Mouse (Mus musculus) neural tube, embryonic 11.5 days (tissue): ENCODE data around the gene Krt15. TPM values are rescaled to one million over a fixed set of nuclear protein-coding genes. Genes with fewer than 3 reads are reported as not detected.

ENCODE experiments used
- ATAC-seq: fragments of 200-750 bp; cut with Nextera tagmentation; 2 replicates; pipeline ENCODE4 v1.8.0; 2017; ENCODE audit warnings: moderate number of reproducible peaks, mild to moderate bottlenecking, moderate TSS enrichment, moderate library complexity; ENCODE audit not compliant: insufficient read depth, low FRiP score, low TSS enrichment
- DNase-seq: peaks from one replicate; pipeline ENCODE4 v3.0.0-alpha.2; 2015; ENCODE audit warnings: low spot score
- H3K27ac ChIP-seq: fragments of 300-500 bp; sonication (generic); 2 replicates; pipeline ENCODE4 v1.5.1; 2014; ENCODE audit warnings: low read depth, mild to moderate bottlenecking, low read length
- H3K27me3 ChIP-seq: fragments of 300-500 bp; sonication (generic); 2 replicates; pipeline ENCODE4 v1.6.1; 2014; ENCODE audit warnings: mild to moderate bottlenecking, low read length, mixed read lengths; ENCODE audit not compliant: control insufficient read depth, insufficient read depth
- H3K36me3 ChIP-seq: fragments of 300-500 bp; sonication (generic); 2 replicates; pipeline ENCODE4 v1.6.1; 2014; ENCODE audit warnings: mild to moderate bottlenecking, low read length, moderate library complexity, mixed read lengths; ENCODE audit not compliant: control insufficient read depth, insufficient read depth
- H3K4me1 ChIP-seq: fragments of 300-500 bp; sonication (generic); 2 replicates; pipeline ENCODE4 v1.6.1; 2014; ENCODE audit warnings: low read length, mixed read lengths; ENCODE audit not compliant: control insufficient read depth, insufficient read depth
- H3K4me2 ChIP-seq: fragments of 300-500 bp; sonication (generic); 2 replicates; pipeline ENCODE4 v1.6.1; 2014; ENCODE audit warnings: low read depth, mild to moderate bottlenecking, moderate library complexity
- H3K4me3 ChIP-seq: fragments of 300-500 bp; sonication (generic); 2 replicates; pipeline ENCODE4 v1.5.1; 2014; ENCODE audit warnings: low read depth, low read length
- H3K9ac ChIP-seq: fragments of 300-500 bp; sonication (generic); 2 replicates; pipeline ENCODE4 v1.6.1; 2014; ENCODE audit warnings: mild to moderate bottlenecking, low read length
- H3K9me3 ChIP-seq: fragments of 300-500 bp; sonication (generic); 2 replicates; pipeline ENCODE4 v1.6.1; 2016; ENCODE audit warnings: low read length; ENCODE audit not compliant: control insufficient read depth
- WGBS: fragments of 180-500 bp; shearing (Covaris S2); extraction: QIAGEN DNeasy Blood & Tissue Kit; methylation state at CpG from one replicate; pipeline ENCODE4 v1.1.7; 2014; 5-methylcytosine and 5-hydroxymethylcytosine counted together
- polyA plus RNA-seq: library from polyadenylated mRNA; unstranded; fragments of >200 nt; fragmentation: Nextera tagmentation; extraction: Ambion mirVana; gene quantifications from 2 replicates; pipeline ENCODE4 v1.2.1, GENCODE M21; 2014

Krt15 gene
- polyA plus RNA-seq, 1 experiment from 2014 or later = 2.7 TPM

DNA sequence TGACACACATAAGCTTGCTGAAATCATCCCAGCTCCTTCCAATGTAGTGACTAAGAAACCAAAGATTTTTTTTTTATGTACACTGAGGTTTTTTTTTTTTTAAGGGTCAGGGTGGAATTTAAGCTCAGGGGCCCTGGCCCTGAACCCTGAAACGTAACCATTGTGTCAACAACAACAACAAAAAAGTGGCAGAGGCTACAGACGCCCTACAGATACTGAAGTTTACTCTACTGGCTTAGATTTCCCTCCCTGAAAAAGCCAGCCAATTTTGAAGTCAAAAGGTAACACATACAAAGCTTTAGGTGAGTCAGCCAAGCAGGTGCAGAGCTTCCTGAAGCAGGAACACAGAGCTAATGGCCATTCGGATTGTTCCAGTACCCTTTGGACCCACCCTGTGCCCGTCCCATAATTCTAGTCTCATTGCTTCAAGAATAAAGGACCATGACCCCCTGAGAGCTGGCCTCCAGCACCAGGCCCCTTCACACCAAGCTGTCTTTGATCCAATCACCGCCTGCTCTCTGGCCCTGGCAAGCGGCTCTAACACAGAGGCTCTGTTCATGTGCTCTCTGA is 22.3 kb upstream of the Krt15 start:
- 56% methylated on average over 6 of the region's 6 CpGs for WGBS
- H3K4me2 ChIP-seq = no peak overlapping the region

DNA sequence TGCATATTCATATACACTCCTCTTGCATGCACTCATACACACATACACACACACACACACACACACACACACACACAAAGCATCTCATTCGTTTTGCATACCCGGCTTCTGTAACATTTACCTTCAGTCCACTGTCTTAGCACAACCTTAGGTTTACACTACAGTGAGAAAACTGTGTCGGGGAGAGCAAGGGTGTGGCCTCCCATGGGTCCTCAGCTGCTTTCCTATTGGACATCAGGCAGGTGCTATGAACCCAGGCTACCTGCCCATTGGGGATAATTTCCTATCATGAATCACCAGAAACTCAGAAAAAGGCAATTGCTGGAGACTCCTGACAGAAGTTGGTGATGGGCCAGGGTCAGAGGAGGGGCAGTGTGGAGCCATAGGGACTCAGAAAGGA is 21.6 kb upstream of the Krt15 start:
- H3K9ac ChIP-seq = no peak overlapping the region
- H3K27me3 ChIP-seq = no peaks in the 10 kb centered on the region
- no peaks in the 10 kb centered on the region for H3K9me3 ChIP-seq
- H3K4me2 ChIP-seq = no peak overlapping the region
- DNase-seq = no peak
- no peaks in the 10 kb centered on the region for H3K36me3 ChIP-seq
- ATAC-seq = no peak
- WGBS = 83% methylated on average over 3 of the region's 3 CpGs
- no peak overlapping the region for H3K4me3 ChIP-seq
- H3K27ac ChIP-seq = no peak overlapping the region
- no peaks in the 10 kb centered on the region for H3K4me1 ChIP-seq

More for the DNA sequence above, 22.3 kb upstream of the Krt15 start:
- ATAC-seq (no peak), DNase-seq (no peak)
- Histone ChIP-seq H3K9me3 (no peaks in the 10 kb centered on the region), H3K27ac (no peak overlapping the region), H3K27me3 (no peaks in the 10 kb centered on the region), H3K9ac (no peak overlapping the region), H3K4me3 (no peak overlapping the region), H3K36me3 (no peaks in the 10 kb centered on the region), H3K4me1 (no peaks in the 10 kb centered on the region)

DNA sequence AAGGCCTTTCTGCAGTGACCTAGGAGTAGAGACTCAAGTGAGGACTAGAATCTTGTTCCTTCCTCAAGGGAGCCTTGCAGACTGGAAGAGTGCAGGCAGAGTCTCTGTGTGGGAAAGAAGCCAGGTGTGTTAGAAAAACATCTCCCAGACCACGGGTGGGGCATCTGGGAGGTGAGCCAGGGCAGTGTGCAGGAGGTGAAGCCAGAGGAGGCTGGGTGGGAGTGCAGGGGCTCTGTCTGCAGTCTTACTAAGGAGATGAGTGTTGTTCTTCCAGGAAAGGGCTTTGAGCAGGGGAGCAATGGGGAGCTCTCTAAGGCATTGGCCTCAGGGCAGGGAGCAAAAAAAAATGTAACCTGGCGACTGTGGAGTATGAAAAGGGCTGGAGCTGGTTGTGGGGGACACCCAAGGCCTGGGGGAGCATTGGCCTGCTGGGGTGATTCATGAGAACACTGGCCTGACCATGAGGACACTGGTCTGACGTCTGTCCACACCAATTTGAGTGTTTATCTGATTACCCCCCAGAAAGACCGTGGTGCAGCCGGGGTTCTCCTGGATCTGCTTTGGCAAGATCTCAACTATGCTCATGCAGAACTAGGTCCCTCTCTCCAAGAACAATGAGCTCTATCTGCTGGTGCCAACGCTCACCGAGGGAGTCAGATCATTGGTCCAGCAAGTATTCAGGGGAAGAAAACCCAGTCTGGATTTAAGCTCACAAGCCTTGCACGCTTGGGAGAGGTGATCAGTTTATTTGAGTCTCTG is 19.9 kb upstream of the Krt15 start:
- no peaks in the 10 kb centered on the region for H3K4me1 ChIP-seq
- no peaks in the 10 kb centered on the region for H3K27me3 ChIP-seq
- no peak overlapping the region for H3K4me3 ChIP-seq
- H3K9ac ChIP-seq = no peak overlapping the region
- H3K9me3 ChIP-seq = no peaks in the 10 kb centered on the region
- H3K27ac ChIP-seq = no peak overlapping the region
- WGBS = 76% methylated on average over 8 of the region's 8 CpGs
- no peak overlapping the region for H3K4me2 ChIP-seq
- DNase-seq (no peak), ATAC-seq (no peak)
- no peaks in the 10 kb centered on the region for H3K36me3 ChIP-seq

DNA sequence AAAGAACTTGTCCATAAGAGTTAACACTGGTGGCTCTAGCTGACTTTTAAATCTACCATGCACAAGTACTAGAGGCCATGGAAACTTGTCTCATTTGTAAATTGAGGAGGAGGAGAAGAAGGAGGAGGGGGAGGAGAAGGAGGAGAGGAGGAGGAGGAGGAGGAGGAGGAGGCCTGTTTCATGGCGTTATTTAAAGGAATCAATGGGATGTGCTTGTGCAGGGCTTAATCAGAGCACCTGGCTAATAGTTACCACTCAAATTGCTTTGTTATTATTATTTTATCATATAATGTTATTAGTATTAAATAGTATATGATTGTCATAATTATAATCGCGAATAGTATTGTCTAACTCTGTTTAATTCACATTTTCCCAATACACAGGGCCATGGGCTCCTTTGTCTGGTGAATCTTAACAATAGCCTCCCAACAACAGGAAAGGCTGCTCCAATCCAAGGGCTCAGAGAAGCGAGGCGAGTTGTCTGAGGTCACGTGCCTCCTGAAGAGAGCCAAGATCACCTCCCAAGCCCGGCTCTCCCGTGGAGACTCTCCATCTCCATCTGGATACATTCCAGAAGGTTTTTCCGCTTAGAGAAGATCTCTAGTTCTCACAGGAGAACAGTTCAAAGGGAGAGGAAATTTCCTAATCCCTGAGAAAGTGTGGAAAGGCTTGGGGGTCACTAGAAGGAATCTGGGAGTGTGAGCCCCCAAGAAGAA is 13.0 kb upstream of the Krt15 start, which contains the start of gene Krt19:
Krt19 (minus strand) TSS at position 51 of the 716 bp plus-strand sequence.
- Histone ChIP-seq H3K9me3 (no peaks in the 10 kb centered on the region), H3K36me3 (no peaks in the 10 kb centered on the region), H3K9ac (no peak within 1 kb of the TSS), H3K27ac (no peak within 1 kb of the TSS), H3K4me3 (no peak within 1 kb of the TSS), H3K4me1 (no peaks in the 10 kb centered on the region; the same call in 1 of the 2 replicates), H3K4me2 (no peak within 1 kb of the TSS), H3K27me3 (peaks cover 23% of the 10 kb centered on the region)
- ATAC-seq (no peak), DNase-seq (no peak)
- 49% methylated on average over 9 of the region's 9 CpGs for WGBS

DNA sequence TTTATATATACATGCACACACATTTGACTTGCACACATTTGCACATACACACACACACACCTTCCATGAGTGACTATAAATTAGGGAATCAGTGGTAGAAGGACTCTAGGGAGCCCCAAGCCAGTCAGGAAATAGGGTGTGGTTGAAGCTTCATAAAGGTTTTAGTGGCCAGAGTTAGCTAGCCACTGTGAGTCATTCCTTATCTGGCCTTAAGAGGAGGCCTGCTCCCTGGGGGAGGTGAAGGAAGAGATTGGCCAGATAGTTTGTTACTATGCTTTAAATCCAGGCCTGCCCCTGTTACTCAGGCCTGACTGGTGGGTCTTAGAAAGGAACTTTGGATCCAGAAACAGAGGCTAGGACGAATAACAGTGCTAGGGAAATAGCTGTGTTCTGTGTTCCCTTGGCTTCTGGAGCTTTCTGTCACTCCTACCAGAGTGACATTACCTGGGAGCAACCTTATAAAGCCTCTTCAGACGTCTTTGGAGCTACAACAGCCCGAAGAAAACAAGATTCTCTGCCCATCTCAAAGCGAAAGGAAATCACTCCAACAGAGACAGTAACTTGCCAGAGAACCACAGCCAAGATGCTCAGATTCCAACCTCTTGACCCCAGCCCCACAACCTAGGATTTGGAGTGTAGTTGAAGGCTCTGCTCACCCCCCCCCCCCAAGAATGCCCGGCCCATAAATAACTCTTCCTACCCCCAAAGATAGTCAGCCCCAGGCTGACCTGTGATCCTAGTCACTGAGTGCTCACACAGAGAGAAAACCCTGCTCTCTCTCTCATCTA is 12.0 kb upstream of the Krt15 start:
- H3K36me3 ChIP-seq = no peaks in the 10 kb centered on the region
- ATAC-seq (no peak), DNase-seq (no peak)
- 52% methylated on average over 5 of the region's 5 CpGs for WGBS
- no peaks in the 10 kb centered on the region; the same call in 1 of the 2 replicates for H3K4me1 ChIP-seq
- H3K27me3 ChIP-seq = peaks cover 23% of the 10 kb centered on the region
- H3K4me2 ChIP-seq = no peak overlapping the region
- H3K4me3 ChIP-seq = no peak overlapping the region
- H3K9me3 ChIP-seq = no peaks in the 10 kb centered on the region
- no peak overlapping the region for H3K9ac ChIP-seq
- no peak overlapping the region for H3K27ac ChIP-seq

DNA sequence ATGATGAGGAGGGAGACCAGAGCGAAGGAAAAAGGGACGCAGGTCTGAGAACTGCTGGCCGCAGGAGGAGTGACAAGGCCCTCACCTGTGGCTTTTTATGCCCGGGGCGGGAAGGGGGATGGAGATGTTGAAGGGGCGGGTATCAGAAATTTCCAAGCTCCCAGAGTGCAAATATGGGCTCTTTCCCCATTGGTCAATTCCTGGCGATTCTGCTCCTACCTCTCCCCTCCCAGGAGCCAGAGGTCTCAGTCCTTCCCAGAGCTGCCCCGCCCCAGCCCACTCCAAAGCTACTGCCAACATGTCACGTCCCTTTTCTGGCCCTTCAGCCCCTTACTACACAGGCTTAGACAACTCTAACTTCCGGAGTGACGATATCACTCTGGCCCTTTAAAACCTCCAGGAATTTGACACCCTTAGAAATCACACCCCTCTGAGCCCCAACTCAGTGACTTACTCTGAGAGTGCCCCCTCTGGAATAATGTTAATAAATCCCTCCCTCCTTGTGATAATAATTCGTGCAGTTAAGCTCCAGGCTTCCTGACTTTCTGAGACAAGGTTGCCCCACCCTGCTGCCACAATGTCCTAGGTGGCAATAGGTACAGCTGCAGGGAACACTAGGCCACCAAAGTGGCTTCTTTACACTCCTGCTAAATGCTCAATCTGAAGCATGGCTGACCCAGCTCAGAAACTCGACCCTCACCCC is 10.3 kb upstream of the Krt15 start:
- WGBS = 3% methylated on average over 13 of the region's 13 CpGs
- Histone ChIP-seq H3K4me2 (peak overlapping the region; percentile 38), H3K27me3 (peaks cover 23% of the 10 kb centered on the region), H3K9ac (no peak overlapping the region), H3K27ac (no peak overlapping the region), H3K4me3 (peak overlapping the region; percentile 12; the same call in 1 of the 2 replicates), H3K36me3 (no peaks in the 10 kb centered on the region), H3K4me1 (no peaks in the 10 kb centered on the region; the same call in 1 of the 2 replicates), H3K9me3 (no peaks in the 10 kb centered on the region)
- ATAC-seq = no peak
- no peak for DNase-seq

DNA sequence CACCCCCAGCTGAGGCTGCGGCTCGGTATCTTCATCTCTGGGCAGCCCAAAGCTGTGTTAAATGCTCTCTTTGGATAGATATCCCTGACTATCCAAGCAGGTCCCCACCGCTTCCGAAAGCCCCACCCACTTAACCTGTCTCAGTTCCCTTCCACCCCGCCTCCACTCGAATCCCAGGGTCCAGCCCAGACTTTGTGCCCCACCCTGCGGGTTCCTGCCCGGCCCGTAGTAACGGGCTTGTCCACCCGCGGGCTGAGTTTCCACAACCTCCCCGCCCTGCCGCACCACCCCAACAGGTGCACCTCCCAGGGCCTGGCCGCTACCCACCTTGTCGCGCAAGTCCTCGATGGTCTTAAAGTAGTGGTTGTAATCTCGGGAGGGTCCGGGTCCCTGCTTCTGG is 9.4 kb upstream of the Krt15 start:
- no peak for DNase-seq
- WGBS = 2% methylated on average over 20 of the region's 20 CpGs

DNA sequence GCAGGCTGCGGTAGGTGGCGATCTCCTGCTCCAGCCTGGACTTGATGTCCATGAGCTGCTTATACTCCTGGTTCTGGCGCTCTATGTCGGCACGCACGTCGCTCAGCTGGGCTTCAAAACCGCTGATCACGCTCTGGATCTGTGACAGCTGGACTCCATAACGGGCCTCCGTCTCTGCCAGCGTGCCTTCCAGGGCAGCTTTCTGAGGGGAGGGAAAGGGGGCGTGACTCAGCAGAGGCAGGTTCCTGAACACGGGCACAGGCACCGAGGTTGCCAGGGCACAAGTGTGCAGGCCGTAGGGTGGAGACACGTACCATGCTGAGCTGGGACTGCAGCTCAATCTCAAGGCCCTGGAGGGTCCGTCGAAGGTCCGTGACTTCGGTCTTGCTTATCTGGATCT is 5.2 kb upstream of the Krt15 start:
- no peak overlapping the region for H3K9ac ChIP-seq
- WGBS = 87% methylated on average over 21 of the region's 21 CpGs
- peaks cover 16% of the 10 kb centered on the region for H3K27me3 ChIP-seq
- ATAC-seq = no peak
- peaks cover 2% of the 10 kb centered on the region; the same call in 1 of the 2 replicates for H3K4me1 ChIP-seq
- H3K36me3 ChIP-seq = no peaks in the 10 kb centered on the region
- H3K9me3 ChIP-seq = no peaks in the 10 kb centered on the region
- DNase-seq = no peak
- no peak overlapping the region for H3K4me3 ChIP-seq
- H3K4me2 ChIP-seq = no peak overlapping the region
- no peak overlapping the region for H3K27ac ChIP-seq

More for the DNA sequence above, 9.4 kb upstream of the Krt15 start:
- no peak for ATAC-seq
- H3K4me2 ChIP-seq = peak overlapping the region; percentile 38
- no peaks in the 10 kb centered on the region; the same call in 1 of the 2 replicates for H3K4me1 ChIP-seq
- H3K36me3 ChIP-seq = no peaks in the 10 kb centered on the region
- H3K27me3 ChIP-seq = peaks cover 23% of the 10 kb centered on the region
- H3K9me3 ChIP-seq = no peaks in the 10 kb centered on the region
- no peak overlapping the region for H3K9ac ChIP-seq
- peak overlapping the region; percentile 12; the same call in 1 of the 2 replicates for H3K4me3 ChIP-seq
- H3K27ac ChIP-seq = no peak overlapping the region
